Mouse (Mus musculus): ENCODE results near the gene Hdac9. TPM values are rescaled to one million over a fixed set of nuclear protein-coding genes. Genes with fewer than 3 reads are reported as not detected.

Gene Hdac9
- polyA plus RNA-seq, 1 experiment from 2014 or later = 9.6 TPM

DNA sequence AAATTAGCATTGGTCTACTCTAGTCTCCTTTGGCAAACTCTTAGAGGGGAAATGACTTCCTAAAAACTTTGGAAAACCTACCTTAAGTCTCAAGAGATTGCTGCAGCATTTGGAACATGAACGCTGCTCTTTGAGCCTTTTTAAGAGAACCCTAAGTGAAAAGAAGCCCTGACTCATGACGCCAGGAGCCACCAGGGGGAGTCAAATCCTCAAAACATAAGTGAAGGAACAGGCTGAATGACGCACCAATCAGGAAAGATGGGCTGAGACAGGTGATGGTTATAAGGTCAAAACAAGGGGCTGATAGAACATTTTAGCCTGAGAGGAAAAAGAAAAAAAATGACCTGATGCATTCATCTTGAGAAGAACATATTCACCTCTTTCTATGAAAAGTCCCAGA, 252.1 kb downstream of the Hdac9 start:
- no peak overlapping the region for H3K9ac ChIP-seq (ENCODE audit: low read length)
- DNase-seq (ENCODE audit: low spot score) (peak; percentile 85), ATAC-seq (peak; percentile 70)
- no peaks in the 10 kb centered on the region for H3K36me3 ChIP-seq (ENCODE audit: control insufficient read depth, insufficient read depth, low read length)
- WGBS = 8% methylated on average over 3 of the region's 3 CpGs
- no peak overlapping the region for H3K4me2 ChIP-seq (ENCODE audit: low read length)
- no peaks in the 10 kb centered on the region for H3K9me3 ChIP-seq (replicated peaks; ENCODE audit: control insufficient read depth, low read length)
- H3K27ac ChIP-seq (ENCODE audit: low read depth, low read length) = no peak overlapping the region
- H3K4me1 ChIP-seq (ENCODE audit: control insufficient read depth, insufficient read depth, low read length) = no peaks in the 10 kb centered on the region
- no peaks in the 10 kb centered on the region for H3K27me3 ChIP-seq (replicated peaks; ENCODE audit: control insufficient read depth, insufficient read depth, low read length)
- no peak overlapping the region for H3K4me3 ChIP-seq (ENCODE audit: low read depth, low read length)

DNA sequence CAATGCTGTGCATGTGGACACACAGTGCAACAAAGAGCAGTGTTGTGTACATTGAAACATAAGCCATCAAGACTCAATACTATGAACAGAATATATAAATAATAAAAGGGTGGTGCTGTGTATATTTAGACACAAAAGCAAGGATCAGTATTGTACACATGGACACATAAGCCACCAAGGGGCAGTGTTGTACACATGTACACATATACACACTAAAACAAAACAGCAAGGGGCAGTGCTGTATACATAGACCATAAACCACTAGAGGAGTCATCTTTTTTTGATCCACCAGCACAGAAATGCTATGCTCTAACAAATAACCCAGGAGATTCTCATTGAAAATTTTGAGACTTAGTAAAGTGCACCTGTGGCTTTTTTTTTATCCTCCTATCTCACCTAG, 255.5 kb downstream of the Hdac9 start:
- no peaks in the 10 kb centered on the region for H3K4me1 ChIP-seq (ENCODE audit: control insufficient read depth, insufficient read depth, low read length)
- no peaks in the 10 kb centered on the region for H3K36me3 ChIP-seq (ENCODE audit: control insufficient read depth, insufficient read depth, low read length)
- no peak overlapping the region for H3K4me3 ChIP-seq (ENCODE audit: low read depth, low read length)
- DNase-seq (ENCODE audit: low spot score) (peak; percentile 30), ATAC-seq (0 out of 2 replicates have a peak, but pooled peaks have one; percentile 19)
- no peak overlapping the region for H3K27ac ChIP-seq (ENCODE audit: low read depth, low read length)
- no peaks in the 10 kb centered on the region for H3K27me3 ChIP-seq (replicated peaks; ENCODE audit: control insufficient read depth, insufficient read depth, low read length)
- no peaks in the 10 kb centered on the region for H3K9me3 ChIP-seq (replicated peaks; ENCODE audit: control insufficient read depth, low read length)
- H3K4me2 ChIP-seq (ENCODE audit: low read length) = no peak overlapping the region
- no peak overlapping the region for H3K9ac ChIP-seq (ENCODE audit: low read length)

DNA sequence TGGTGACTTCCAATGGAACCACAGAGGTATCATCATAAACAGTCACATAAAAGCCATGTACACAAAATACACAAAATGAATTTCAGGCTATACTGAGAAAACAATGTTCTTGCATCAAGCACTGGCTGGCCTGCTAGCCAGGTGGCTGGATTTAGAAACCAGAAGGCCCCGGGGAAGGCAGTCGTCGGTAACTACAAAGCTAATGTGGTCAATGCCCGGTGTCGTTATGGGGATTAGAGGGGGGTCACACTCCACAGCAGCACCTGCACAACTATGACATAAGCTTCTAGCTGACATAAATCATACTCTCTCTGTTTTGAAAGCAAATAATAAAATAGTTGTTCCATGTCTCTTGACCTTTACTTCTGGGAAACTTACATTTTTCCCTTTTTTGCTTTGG, 256.9 kb downstream of the Hdac9 start:
- ATAC-seq = no peak
- no peaks in the 10 kb centered on the region for H3K27me3 ChIP-seq (replicated peaks; ENCODE audit: control insufficient read depth, insufficient read depth, low read length)
- WGBS = 15% methylated on average over 5 of the region's 5 CpGs
- H3K36me3 ChIP-seq (ENCODE audit: control insufficient read depth, insufficient read depth, low read length) = no peaks in the 10 kb centered on the region
- DNase-seq (ENCODE audit: low spot score) = no peak
- no peak overlapping the region for H3K4me2 ChIP-seq (ENCODE audit: low read length)
- H3K4me1 ChIP-seq (ENCODE audit: control insufficient read depth, insufficient read depth, low read length) = no peaks in the 10 kb centered on the region
- H3K9ac ChIP-seq (ENCODE audit: low read length) = no peak overlapping the region
- no peak overlapping the region for H3K4me3 ChIP-seq (ENCODE audit: low read depth, low read length)
- no peak overlapping the region for H3K27ac ChIP-seq (ENCODE audit: low read depth, low read length)
- H3K9me3 ChIP-seq (replicated peaks; ENCODE audit: control insufficient read depth, low read length) = no peaks in the 10 kb centered on the region

DNA sequence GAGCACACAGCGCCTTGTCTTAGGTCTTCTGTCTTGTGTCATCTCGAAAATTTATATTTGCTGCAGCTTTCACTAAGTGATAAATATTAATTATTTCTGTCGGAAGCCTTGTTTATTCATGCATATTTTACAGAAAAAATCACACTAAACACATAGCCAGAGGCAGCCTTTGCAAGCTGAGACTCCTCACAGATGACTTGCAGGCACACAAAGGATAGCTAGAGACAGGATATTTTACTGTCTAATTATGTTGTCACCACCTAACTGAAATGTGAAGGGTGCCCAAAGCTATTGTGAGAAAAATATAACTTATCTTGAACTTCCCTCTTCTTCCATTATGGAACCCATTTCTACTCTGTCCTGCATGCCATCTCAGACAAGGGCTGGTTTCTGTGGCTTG, 258.3 kb downstream of the Hdac9 start:
- DNase-seq (ENCODE audit: low spot score) (peak; percentile 34), ATAC-seq (peak; percentile 44)
- Histone ChIP-seq H3K27ac (ENCODE audit: low read depth, low read length) (no peak overlapping the region), H3K9ac (ENCODE audit: low read length) (no peak overlapping the region), H3K9me3 (replicated peaks; ENCODE audit: control insufficient read depth, low read length) (no peaks in the 10 kb centered on the region), H3K4me1 (ENCODE audit: control insufficient read depth, insufficient read depth, low read length) (no peaks in the 10 kb centered on the region), H3K36me3 (ENCODE audit: control insufficient read depth, insufficient read depth, low read length) (no peaks in the 10 kb centered on the region), H3K4me3 (ENCODE audit: low read depth, low read length) (no peak overlapping the region), H3K4me2 (ENCODE audit: low read length) (no peak overlapping the region), H3K27me3 (replicated peaks; ENCODE audit: control insufficient read depth, insufficient read depth, low read length) (no peaks in the 10 kb centered on the region)
- WGBS = 60% methylated on average over 3 of the region's 3 CpGs

DNA sequence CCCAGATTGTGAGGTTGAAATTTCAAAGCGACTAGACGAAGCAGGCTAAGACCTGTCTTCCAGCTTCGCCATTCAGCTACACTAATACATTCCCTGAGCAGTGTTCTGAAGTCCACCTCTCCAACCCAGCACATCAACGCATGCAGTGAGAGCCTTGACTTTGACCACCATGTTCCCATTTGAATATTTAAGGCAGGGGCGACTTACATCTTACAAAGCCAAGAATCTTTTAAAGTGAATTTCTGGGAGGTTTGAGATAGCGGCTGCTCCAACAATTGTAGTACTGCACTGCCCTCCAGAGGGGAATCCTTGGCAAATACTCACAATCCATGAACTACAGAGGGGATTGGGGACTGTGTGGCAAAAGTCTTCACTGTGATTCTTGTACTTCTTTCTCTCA, 258.8 kb downstream of the Hdac9 start:
- H3K27me3 ChIP-seq (replicated peaks; ENCODE audit: control insufficient read depth, insufficient read depth, low read length) = no peaks in the 10 kb centered on the region
- peak overlapping the region; percentile 23; the same call in 1 of the 2 replicates for H3K4me2 ChIP-seq (ENCODE audit: low read length)
- no peaks in the 10 kb centered on the region for H3K36me3 ChIP-seq (ENCODE audit: control insufficient read depth, insufficient read depth, low read length)
- H3K27ac ChIP-seq (ENCODE audit: low read depth, low read length) = no peak overlapping the region
- ATAC-seq (peak; percentile 91), DNase-seq (ENCODE audit: low spot score) (peak; percentile 88)
- WGBS = 33% methylated on average over 6 of the region's 6 CpGs
- H3K9me3 ChIP-seq (replicated peaks; ENCODE audit: control insufficient read depth, low read length) = no peaks in the 10 kb centered on the region
- no peak overlapping the region for H3K4me3 ChIP-seq (ENCODE audit: low read depth, low read length)
- peak overlapping the region; percentile 40; the same call in 1 of the 2 replicates for H3K9ac ChIP-seq (ENCODE audit: low read length)
- H3K4me1 ChIP-seq (ENCODE audit: control insufficient read depth, insufficient read depth, low read length) = no peaks in the 10 kb centered on the region

DNA sequence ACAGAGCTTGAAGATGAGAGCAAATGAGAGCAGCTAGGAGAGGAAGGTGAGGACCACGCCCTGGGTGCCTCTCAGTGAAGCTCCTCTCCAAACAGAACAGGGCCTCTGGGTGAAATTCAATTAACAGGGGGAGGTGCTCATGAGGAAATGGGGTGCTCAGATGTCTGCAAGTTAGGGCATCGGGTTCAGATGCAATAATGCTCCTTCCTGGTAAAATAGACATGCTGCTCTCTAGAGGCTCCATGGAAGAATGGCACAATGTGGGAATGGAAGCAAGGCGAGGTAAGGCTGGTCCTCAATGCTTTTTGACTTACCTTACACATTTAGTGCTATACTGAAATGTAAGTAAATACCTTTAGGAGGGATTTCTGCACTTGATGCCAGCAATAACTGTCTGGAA, 263.3 kb downstream of the Hdac9 start:
- no peak for ATAC-seq
- Histone ChIP-seq H3K4me1 (ENCODE audit: control insufficient read depth, insufficient read depth, low read length) (no peaks in the 10 kb centered on the region), H3K27ac (ENCODE audit: low read depth, low read length) (no peak overlapping the region), H3K9ac (ENCODE audit: low read length) (no peak overlapping the region), H3K36me3 (ENCODE audit: control insufficient read depth, insufficient read depth, low read length) (no peaks in the 10 kb centered on the region), H3K9me3 (replicated peaks; ENCODE audit: control insufficient read depth, low read length) (no peaks in the 10 kb centered on the region), H3K4me2 (ENCODE audit: low read length) (no peak overlapping the region), H3K4me3 (ENCODE audit: low read depth, low read length) (no peak overlapping the region), H3K27me3 (replicated peaks; ENCODE audit: control insufficient read depth, insufficient read depth, low read length) (no peaks in the 10 kb centered on the region)
- 30% methylated on average over 3 of the region's 3 CpGs for WGBS
- DNase-seq (ENCODE audit: low spot score) = no peak

DNA sequence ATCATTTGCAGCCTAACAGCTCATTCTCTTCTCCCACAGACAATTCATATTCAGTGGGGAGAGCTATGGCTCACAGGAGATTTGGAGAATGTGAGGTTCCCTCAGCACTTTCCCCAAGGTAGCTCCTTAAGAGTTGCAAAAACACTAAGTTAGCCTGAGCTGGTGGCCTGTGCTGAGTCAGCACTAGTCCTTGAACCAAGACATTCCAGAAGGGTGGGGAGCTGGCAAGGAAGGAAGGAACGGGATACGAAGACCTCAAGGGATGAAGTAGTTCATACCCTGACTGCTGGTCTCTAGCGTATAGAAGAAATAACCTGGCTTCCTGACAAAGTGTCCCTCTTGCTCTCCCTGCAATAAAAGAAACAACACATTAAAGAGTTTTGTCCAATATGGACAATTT, 268.1 kb downstream of the Hdac9 start:
- whole genome bisulfite sequencing = 87% methylated on average over 3 of the region's 3 CpGs
- no peaks in the 10 kb centered on the region for H3K27me3 ChIP-seq (replicated peaks; ENCODE audit: control insufficient read depth, insufficient read depth, low read length)
- H3K9me3 ChIP-seq (replicated peaks; ENCODE audit: control insufficient read depth, low read length) = no peaks in the 10 kb centered on the region
- no peaks in the 10 kb centered on the region for H3K36me3 ChIP-seq (ENCODE audit: control insufficient read depth, insufficient read depth, low read length)
- H3K4me3 ChIP-seq (ENCODE audit: low read depth, low read length) = no peak overlapping the region
- no peak overlapping the region for H3K4me2 ChIP-seq (ENCODE audit: low read length)
- H3K9ac ChIP-seq (ENCODE audit: low read length) = no peak overlapping the region
- DNase-seq (ENCODE audit: low spot score) (no peak), ATAC-seq (no peak)
- no peak overlapping the region for H3K27ac ChIP-seq (ENCODE audit: low read depth, low read length)
- H3K4me1 ChIP-seq (ENCODE audit: control insufficient read depth, insufficient read depth, low read length) = no peaks in the 10 kb centered on the region

DNA sequence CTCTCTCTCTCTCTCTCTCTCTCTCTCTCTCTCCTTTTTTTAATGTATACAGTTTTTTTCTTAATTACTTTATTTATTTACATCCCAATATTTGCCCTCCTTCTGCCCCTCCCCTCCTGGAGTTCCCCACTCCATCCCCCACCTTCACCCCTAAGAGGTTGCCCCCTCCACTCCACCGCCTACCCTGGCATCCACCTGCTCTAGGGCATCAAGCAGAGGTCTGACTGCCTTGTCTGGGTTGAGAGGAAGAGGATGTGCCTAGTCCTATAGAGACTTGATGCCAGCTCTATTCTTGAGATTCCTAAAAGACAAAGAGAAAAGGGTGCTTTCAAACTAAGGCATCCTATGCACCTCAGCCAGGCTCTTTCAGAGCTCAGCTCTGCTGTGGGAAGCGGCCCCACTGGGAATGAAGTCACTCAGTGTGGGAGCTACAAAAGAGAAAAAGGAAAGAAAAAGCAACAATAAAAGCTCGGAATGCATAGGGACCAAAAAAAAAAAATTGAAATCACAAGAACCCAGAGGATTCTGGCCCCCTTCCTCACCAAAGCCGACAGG, 275.1 kb downstream of the Hdac9 start:
- Histone ChIP-seq H3K4me1 (ENCODE audit: control insufficient read depth, insufficient read depth, low read length) (0 out of 2 replicates have a peak, but pooled peaks cover 2% of the 10 kb centered on the region), H3K4me2 (ENCODE audit: low read length) (no peak overlapping the region), H3K9me3 (replicated peaks; ENCODE audit: control insufficient read depth, low read length) (no peaks in the 10 kb centered on the region), H3K9ac (ENCODE audit: low read length) (no peak overlapping the region), H3K27ac (ENCODE audit: low read depth, low read length) (no peak overlapping the region), H3K27me3 (replicated peaks; ENCODE audit: control insufficient read depth, insufficient read depth, low read length) (no peaks in the 10 kb centered on the region), H3K4me3 (ENCODE audit: low read depth, low read length) (no peak overlapping the region), H3K36me3 (ENCODE audit: control insufficient read depth, insufficient read depth, low read length) (no peaks in the 10 kb centered on the region)
- ATAC-seq = 0 out of 2 replicates have a peak, but pooled peaks have one; percentile 52
- WGBS = 50% methylated on average over 4 of the region's 4 CpGs
- DNase-seq (ENCODE audit: low spot score) = no peak

DNA sequence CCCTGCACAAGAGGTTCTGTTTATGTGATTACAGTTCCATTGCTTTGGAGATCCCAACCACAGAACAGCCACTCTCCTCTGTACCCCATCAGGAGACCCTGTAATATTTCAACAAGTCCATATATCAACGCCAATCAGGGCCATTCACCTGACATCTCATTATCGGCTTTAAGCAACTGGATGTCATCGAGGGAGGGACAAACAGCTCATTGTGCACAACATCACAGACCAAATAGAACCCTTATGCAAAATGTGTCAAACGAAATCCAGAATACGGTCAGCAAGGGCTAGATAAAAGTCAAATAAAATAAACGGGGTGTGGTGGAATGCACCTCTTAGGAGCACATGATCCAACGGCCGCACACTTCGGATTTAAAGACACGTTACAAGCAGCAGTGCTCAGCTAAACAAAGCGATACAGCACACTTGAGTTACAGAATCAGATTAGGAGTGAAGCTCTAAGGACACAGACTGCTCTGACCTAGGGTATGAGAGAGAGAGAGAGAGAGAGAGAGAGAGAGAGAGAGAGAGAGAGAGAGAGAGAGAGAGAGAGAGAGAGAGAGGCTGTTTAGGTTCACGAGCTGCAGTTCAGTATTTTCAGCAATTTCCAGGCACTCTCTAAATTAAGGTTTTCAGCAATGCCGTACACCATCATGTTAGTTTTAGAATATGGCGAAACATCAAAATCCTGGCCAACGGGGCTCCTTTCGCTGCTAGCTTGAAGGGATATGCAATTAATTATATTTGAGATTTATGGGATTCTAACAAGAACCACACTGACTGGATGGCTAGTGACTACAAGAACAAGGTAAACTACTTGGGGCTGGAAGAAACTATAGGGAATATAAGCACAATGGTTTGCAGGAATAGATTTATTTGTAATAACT, 279.4 kb downstream of the Hdac9 start:
- H3K36me3 ChIP-seq (ENCODE audit: control insufficient read depth, insufficient read depth, low read length) = no peaks in the 10 kb centered on the region
- H3K9me3 ChIP-seq (replicated peaks; ENCODE audit: control insufficient read depth, low read length) = no peaks in the 10 kb centered on the region
- H3K9ac ChIP-seq (ENCODE audit: low read length) = no peak overlapping the region
- DNase-seq (ENCODE audit: low spot score) = no peak
- no peaks in the 10 kb centered on the region for H3K27me3 ChIP-seq (replicated peaks; ENCODE audit: control insufficient read depth, insufficient read depth, low read length)
- no peak overlapping the region for H3K27ac ChIP-seq (ENCODE audit: low read depth, low read length)
- H3K4me1 ChIP-seq (ENCODE audit: control insufficient read depth, insufficient read depth, low read length) = 0 out of 2 replicates have a peak, but pooled peaks cover 2% of the 10 kb centered on the region
- no peak overlapping the region for H3K4me2 ChIP-seq (ENCODE audit: low read length)
- ATAC-seq = no peak
- no peak overlapping the region for H3K4me3 ChIP-seq (ENCODE audit: low read depth, low read length)
- WGBS = 80% methylated on average over 16 of the region's 16 CpGs

Data from forebrain, embryonic 14.5 days (tissue).